In the genomic region with DNA sequence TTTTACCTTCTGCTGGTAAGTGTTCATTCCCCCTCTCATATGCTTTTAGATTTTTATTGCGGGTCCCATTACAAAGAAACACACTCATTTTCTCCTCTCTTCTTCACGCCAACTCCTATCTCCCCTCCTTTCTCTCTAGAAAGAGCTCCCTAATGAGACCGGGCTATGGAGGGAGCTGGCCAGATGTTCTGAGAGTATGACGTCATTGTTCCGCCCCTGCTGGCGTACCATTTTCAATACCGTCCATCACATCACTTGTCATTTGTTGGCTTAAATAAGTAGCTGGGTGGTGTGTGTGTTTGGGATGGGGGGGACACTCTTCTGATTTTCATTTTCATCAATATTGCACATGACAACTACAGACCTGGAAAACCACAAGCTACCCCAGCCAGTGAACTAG, we compare ENCODE assay signal across 14 mouse cellular contexts. TPM values are rescaled to one million over a fixed set of nuclear protein-coding genes. Genes with fewer than 3 reads are reported as not detected.
DNase-seq lines count a peak whose midpoint lies in the region; ATAC-seq and TF ChIP-seq lines count a peak whose summit lies in the region.
"Had no signal": no experiment of that assay in that cellular context is flagged by ENCODE, and none has a peak within 500 bp of the region (broad histone marks: within the 10 kb centered on the region; RNA-seq: fewer than 3 reads in every experiment).

No protein-coding gene starts in this region.

- peaks cover 29 to 31% of the 10 kb centered on the region in 2 experiments for H3K4me1 ChIP-seq in heart, embryonic 14.5 days (ENCODE audit: control insufficient read depth in 2 of 2, insufficient read depth in 2 of 2, low read length in 2 of 2)
- H3K4me1 ChIP-seq in lung, embryonic 14.5 days (ENCODE audit: insufficient read depth): no peaks in the 10 kb centered on the region
- H3K4me1 ChIP-seq in liver, postnatal 0 days (ENCODE audit: insufficient read depth): peaks cover 46% of the 10 kb centered on the region

- no peak for ATAC-seq in heart, embryonic 14.5 days (ENCODE audit: insufficient number of reproducible peaks, insufficient read depth, low FRiP score, low read depth)
- no peak for ATAC-seq in lung, embryonic 14.5 days (ENCODE audit: insufficient read depth)
- no peak for ATAC-seq in liver, postnatal 0 days
- ATAC-seq: inflammation-experienced regulatory T-cells, adult 6 months had no signal

- no peaks in the 10 kb centered on the region for H3K36me3 ChIP-seq in heart, embryonic 14.5 days (ENCODE audit: control insufficient read depth, insufficient read depth, low read length)
- H3K36me3 ChIP-seq in lung, embryonic 14.5 days (ENCODE audit: insufficient read depth): no peaks in the 10 kb centered on the region
- 0 out of 2 replicates have a peak, but pooled peaks cover 2% of the 10 kb centered on the region for H3K36me3 ChIP-seq in liver, postnatal 0 days (replicated peaks; ENCODE audit: insufficient read depth, low read length)
- H3K36me3 ChIP-seq: midbrain, embryonic 12.5 days had no signal

- no peaks in the 10 kb centered on the region for H3K27me3 ChIP-seq in heart, embryonic 14.5 days (ENCODE audit: control insufficient read depth, insufficient read depth, low read length)
- no peaks in the 10 kb centered on the region for H3K27me3 ChIP-seq in lung, embryonic 14.5 days (ENCODE audit: insufficient read depth, low read length)
- H3K27me3 ChIP-seq in liver, postnatal 0 days (ENCODE audit: insufficient read depth, low read length): no peaks in the 10 kb centered on the region
- H3K27me3 ChIP-seq: midbrain, embryonic 12.5 days had no signal

- DNase-seq in heart, adult 18-20 months: no peak
- peak; percentile 54 for DNase-seq in lung, embryonic 14.5 days
- no peak for DNase-seq in lung, adult 18-20 months
- peak; percentile 55 for DNase-seq in brain, adult 2 months (ENCODE audit: low read depth, low spot score)
- no peak for DNase-seq in liver, postnatal 0 days
- no peak for DNase-seq in urinary bladder, adult 2 months (ENCODE audit: low spot score)
- DNase-seq: adrenal gland, adult 2 months; kidney, postnatal 10 days; right cerebral cortex, postnatal 25 days; thymus, adult 18-20 months had no signal

- peak overlapping the region; percentile 25; the same call in 1 of the 2 replicates for H3K4me2 ChIP-seq in heart, embryonic 14.5 days (ENCODE audit: low read length)
- peak overlapping the region; percentile 50 for H3K4me2 ChIP-seq in lung, embryonic 14.5 days
- H3K4me2 ChIP-seq in liver, postnatal 0 days (ENCODE audit: low read depth, low read length): peak overlapping the region; percentile 60
- H3K4me2 ChIP-seq: midbrain, embryonic 12.5 days had no signal

- WGBS in heart, embryonic 14.5 days: 50% methylated on average over 7 of the region's 7 CpGs
- 47% methylated on average over 7 of the region's 7 CpGs for WGBS in lung, embryonic 14.5 days
- WGBS in liver, postnatal 0 days (ENCODE audit: insufficient replicate concordance): 55% methylated on average over 7 of the region's 7 CpGs

- TF ChIP-seq EP300 in liver, postnatal 0 days (IDR thresholded peaks at IDR 0.05; ENCODE audit: low read depth): no peak

- H3K4me3 ChIP-seq in heart, embryonic 14.5 days (ENCODE audit: control insufficient read depth in 1 of 2, insufficient read depth in 1 of 2, low read depth in 1 of 2, low read length in 2 of 2): no peak overlapping the region
- no peak overlapping the region for H3K4me3 ChIP-seq in lung, embryonic 14.5 days (ENCODE audit: low read depth, low read length)
- no peak overlapping the region for H3K4me3 ChIP-seq in liver, postnatal 0 days (ENCODE audit: low read depth, low read length)
- H3K4me3 ChIP-seq: midbrain, embryonic 12.5 days had no signal

- H3K27ac ChIP-seq in heart, embryonic 14.5 days (replicated peaks in 1 of 2; ENCODE audit: control insufficient read depth in 1 of 2, insufficient read depth in 1 of 2, low read depth in 2 of 2, low read length in 2 of 2): no peak overlapping the region
- no peak overlapping the region for H3K27ac ChIP-seq in lung, embryonic 14.5 days (ENCODE audit: low read depth)
- H3K27ac ChIP-seq in liver, postnatal 0 days (ENCODE audit: low read depth): peak overlapping the region; percentile 95; the same call in 1 of the 2 replicates
- H3K27ac ChIP-seq: midbrain, embryonic 12.5 days had no signal

- H3K9me3 ChIP-seq in heart, embryonic 14.5 days (ENCODE audit: control insufficient read depth, low read length): no peaks in the 10 kb centered on the region
- H3K9me3 ChIP-seq in lung, embryonic 14.5 days (ENCODE audit: low read depth, low read length): no peaks in the 10 kb centered on the region
- H3K9me3 ChIP-seq in liver, postnatal 0 days (ENCODE audit: low read length): no peaks in the 10 kb centered on the region
- H3K9me3 ChIP-seq: G1E; midbrain, embryonic 12.5 days had no signal

- H3K9ac ChIP-seq in heart, embryonic 14.5 days (ENCODE audit: low read length): no peak overlapping the region
- no peak overlapping the region for H3K9ac ChIP-seq in lung, embryonic 14.5 days
- no peak overlapping the region for H3K9ac ChIP-seq in liver, postnatal 0 days (replicated peaks)
- H3K9ac ChIP-seq: midbrain, embryonic 12.5 days had no signal

- no peak for TF ChIP-seq CTCF in lung, embryonic 14.5 days (IDR thresholded peaks at IDR 0.05; ENCODE audit: low read depth)
- TF ChIP-seq CTCF in liver, postnatal 0 days (IDR thresholded peaks at IDR 0.05; ENCODE audit: low read depth): no peak

RNA-seq across cellular contexts. Expression of a gene that starts 33.3 kb away (rescaled TPM):
- 7.4 and 8.0 TPM in 2 replicates for polyA plus RNA-seq in heart, embryonic 14.5 days (2014; fragmentation: Nextera tagmentation; extraction: Ambion mirVana)
- 10 to 100 TPM; 85.1 to 89.0 TPM for total RNA-seq in heart, adult 18-20 months (2021)
- 1.1 and 1.2 TPM in 2 replicates for polyA plus RNA-seq in lung, embryonic 14.5 days (2014; fragmentation: Nextera tagmentation; extraction: Ambion mirVana)
- 11.9 and 14.8 TPM in 2 replicates for polyA plus RNA-seq in liver, postnatal 0 days (2015; fragmentation: Nextera tagmentation; extraction: Ambion mirVana)
- 1.8 and 3.4 TPM in 2 replicates for polyA plus RNA-seq in urinary bladder, adult 2 months (2012; rRNA removed)

Comparison
In these comparisons a context has a peak if more than half of its experiments do, and no peak if none do; other contexts are left out.
1. DNase-seq: peak in lung, embryonic 14.5 days (single experiment) and brain, adult 2 months (single experiment); none in heart, adult 18-20 months (0 of 2), lung, adult 18-20 months (0 of 2), liver, postnatal 0 days (single experiment) and urinary bladder, adult 2 months (single experiment).
2. Peak in every context shown above with its lines, with median percentiles within 50 percentile points of each other: H3K4me2 ChIP-seq.